Mouse (Mus musculus) liver, embryonic 13.5 days (tissue): ENCODE measurements around the gene Slc9a8. TPM values are rescaled to one million over a fixed set of nuclear protein-coding genes. Genes with fewer than 3 reads are reported as not detected.
A peak's percentile ranks its signal among the peaks of the same experiment; 100 is the strongest.

ENCODE experiments used
- ATAC-seq: fragments of 200-750 bp; cut with Nextera tagmentation; 2 replicates; pipeline ENCODE4 v1.8.0; 2017; ENCODE audit warnings: low read depth, mild to moderate bottlenecking, moderate number of reproducible peaks, moderate library complexity
- DNase-seq: peaks from one replicate; pipeline ENCODE4 v3.0.0; 2022
- H3K27ac ChIP-seq: fragments of 300-500 bp; sonication (generic); 2 replicates; pipeline ENCODE4 v1.5.1; 2015; ENCODE audit warnings: moderate library complexity, mild to moderate bottlenecking, inconsistent platforms
- H3K27me3 ChIP-seq: fragments of 300-500 bp; sonication (generic); 2 replicates; pipeline ENCODE4 v1.6.1; 2015; ENCODE audit warnings: mild to moderate bottlenecking, inconsistent platforms
- H3K36me3 ChIP-seq: fragments of 300-500 bp; sonication (generic); 2 replicates; pipeline ENCODE4 v1.6.1; 2015; ENCODE audit warnings: mild to moderate bottlenecking, inconsistent platforms
- H3K4me1 ChIP-seq: fragments of 300-500 bp; sonication (generic); replicated peaks from 2 replicates; pipeline ENCODE4 v1.6.1; 2015; ENCODE audit warnings: inconsistent platforms
- H3K4me2 ChIP-seq: fragments of 300-500 bp; sonication (generic); 2 replicates; pipeline ENCODE4 v1.6.1; 2015; ENCODE audit warnings: inconsistent platforms, mild to moderate bottlenecking, moderate library complexity
- H3K4me3 ChIP-seq: fragments of 300-500 bp; sonication (generic); replicated peaks from 2 replicates; pipeline ENCODE4 v1.5.1; 2015; ENCODE audit warnings: mild to moderate bottlenecking, inconsistent platforms
- H3K9ac ChIP-seq: fragments of 300-500 bp; sonication (generic); 2 replicates; pipeline ENCODE4 v1.6.1; 2015; ENCODE audit warnings: mild to moderate bottlenecking, inconsistent platforms
- H3K9me3 ChIP-seq: fragments of 300-500 bp; sonication (generic); replicated peaks from 2 replicates; pipeline ENCODE4 v1.6.1; 2016; ENCODE audit warnings: inconsistent platforms
- WGBS: fragments of 180-500 bp; shearing (Covaris S2); methylation state at CpG from one replicate; pipeline ENCODE4 v1.1.7; 2015; ENCODE audit not compliant: insufficient replicate concordance; 5-methylcytosine and 5-hydroxymethylcytosine counted together
- polyA plus RNA-seq: library from polyadenylated mRNA; unstranded; fragments of >200 nt; fragmentation: Nextera tagmentation; extraction: Ambion mirVana; gene quantifications from 2 replicates; pipeline ENCODE4 v1.2.1, GENCODE M21; 2015

Gene Slc9a8
- polyA plus RNA-seq, 1 experiment from 2014 or later: 12.0 TPM

GRCm38 (mm10) chr2:167415970-167416563, 5.4 kb upstream of the Slc9a8 start:
- DNase-seq: no peak

GRCm38 (mm10) chr2:167417048-167417447, 4.5 kb upstream of the Slc9a8 start:
- Histone ChIP-seq H3K9ac (no peak overlapping the region), H3K4me2 (no peak overlapping the region), H3K4me1 (peaks cover 28% of the 10 kb centered on the region), H3K4me3 (no peak overlapping the region), H3K36me3 (no peaks in the 10 kb centered on the region), H3K9me3 (no peaks in the 10 kb centered on the region), H3K27ac (no peak overlapping the region), H3K27me3 (no peaks in the 10 kb centered on the region)
- WGBS: 72% methylated on average over 3 of the region's 3 CpGs
- DNase-seq (no peak), ATAC-seq (no peak)

More at GRCm38 (mm10) chr2:167415970-167416563, 5.4 kb upstream of the Slc9a8 start:
- H3K9me3 ChIP-seq: no peaks in the 10 kb centered on the region
- H3K4me2 ChIP-seq: no peak overlapping the region
- peak; percentile 32 for ATAC-seq
- 71% methylated on average over 9 of the region's 9 CpGs for WGBS
- H3K27ac ChIP-seq: no peak overlapping the region
- H3K4me1 ChIP-seq: peaks cover 27% of the 10 kb centered on the region
- no peak overlapping the region for H3K4me3 ChIP-seq
- no peak overlapping the region for H3K9ac ChIP-seq
- H3K36me3 ChIP-seq: no peaks in the 10 kb centered on the region
- no peaks in the 10 kb centered on the region for H3K27me3 ChIP-seq

GRCm38 (mm10) chr2:167417694-167418093, 3.8 kb upstream of the Slc9a8 start:
- H3K36me3 ChIP-seq: no peaks in the 10 kb centered on the region
- no peak overlapping the region for H3K4me2 ChIP-seq
- no peaks in the 10 kb centered on the region for H3K27me3 ChIP-seq
- no peak for ATAC-seq
- peak; percentile 44 for DNase-seq
- H3K27ac ChIP-seq: no peak overlapping the region
- H3K4me1 ChIP-seq: peaks cover 35% of the 10 kb centered on the region
- H3K9ac ChIP-seq: no peak overlapping the region
- 20% methylated on average over 4 of the region's 4 CpGs for WGBS
- H3K9me3 ChIP-seq: no peaks in the 10 kb centered on the region
- no peak overlapping the region for H3K4me3 ChIP-seq

GRCm38 (mm10) chr2:167419204-167419603, 2.3 kb upstream of the Slc9a8 start:
- Histone ChIP-seq H3K9ac (no peak overlapping the region), H3K27me3 (no peaks in the 10 kb centered on the region), H3K4me2 (no peak overlapping the region), H3K36me3 (peaks cover 11% of the 10 kb centered on the region), H3K4me3 (no peak overlapping the region), H3K27ac (peak overlapping the region; percentile 98; the same call in 1 of the 2 replicates), H3K9me3 (no peaks in the 10 kb centered on the region), H3K4me1 (peaks cover 50% of the 10 kb centered on the region)
- 10% methylated on average over 1 of the region's 1 CpGs for WGBS
- DNase-seq (peak; percentile 78), ATAC-seq (no peak)

GRCm38 (mm10) chr2:167420811-167421241, 686 bp upstream of the Slc9a8 start:
- Histone ChIP-seq H3K27ac (peak overlapping the region; percentile 98), H3K27me3 (no peaks in the 10 kb centered on the region), H3K4me2 (peak overlapping the region; percentile 73), H3K9me3 (no peaks in the 10 kb centered on the region), H3K36me3 (peaks cover 27% of the 10 kb centered on the region), H3K4me1 (peaks cover 66% of the 10 kb centered on the region), H3K4me3 (peak overlapping the region; percentile 92), H3K9ac (peak overlapping the region; percentile 97)
- DNase-seq: no peak
- peak; percentile 3; the same call in 1 of the 2 replicates for ATAC-seq
- WGBS: 3% methylated on average over 10 of the region's 10 CpGs

GRCm38 (mm10) chr2:167422150-167422470, 598 bp downstream of the Slc9a8 start:
- ATAC-seq (no peak), DNase-seq (no peak)
- Histone ChIP-seq H3K27ac (peak overlapping the region; percentile 98), H3K4me3 (peak overlapping the region; percentile 92), H3K4me2 (peak overlapping the region; percentile 73), H3K9ac (peak overlapping the region; percentile 97), H3K4me1 (peaks cover 71% of the 10 kb centered on the region), H3K27me3 (no peaks in the 10 kb centered on the region), H3K9me3 (no peaks in the 10 kb centered on the region), H3K36me3 (peaks cover 40% of the 10 kb centered on the region)
- WGBS: 5% methylated on average over 11 of the region's 11 CpGs

- Histone ChIP-seq H3K9me3 (no peaks in the 10 kb centered on the region), H3K27ac (peak overlapping the region; percentile 98), H3K36me3 (peaks cover 50% of the 10 kb centered on the region), H3K4me2 (peak overlapping the region; percentile 73), H3K4me1 (peaks cover 78% of the 10 kb centered on the region), H3K27me3 (no peaks in the 10 kb centered on the region), H3K9ac (peak overlapping the region; percentile 97), H3K4me3 (peak overlapping the region; percentile 92)
- no peak for ATAC-seq
- no peak for DNase-seq
- 79% methylated on average over 5 of the region's 5 CpGs for WGBS
These were observed 1.6 kb downstream of the Slc9a8 start for GRCm38 (mm10) chr2:167423031-167423611.

- ATAC-seq (no peak), DNase-seq (no peak)
- Histone ChIP-seq H3K9ac (peak overlapping the region; percentile 97), H3K4me2 (peak overlapping the region; percentile 73), H3K9me3 (no peaks in the 10 kb centered on the region), H3K27me3 (no peaks in the 10 kb centered on the region), H3K4me3 (no peak overlapping the region), H3K27ac (peak overlapping the region; percentile 98), H3K4me1 (peaks cover 81% of the 10 kb centered on the region), H3K36me3 (peaks cover 55% of the 10 kb centered on the region)
- 64% methylated on average over 9 of the region's 9 CpGs for WGBS
These were observed 2.5 kb downstream of the Slc9a8 start for GRCm38 (mm10) chr2:167424040-167424439.

GRCm38 (mm10) chr2:167424516-167424915, 3.0 kb downstream of the Slc9a8 start:
- H3K27me3 ChIP-seq: no peaks in the 10 kb centered on the region
- peaks cover 59% of the 10 kb centered on the region for H3K36me3 ChIP-seq
- peak overlapping the region; percentile 98 for H3K27ac ChIP-seq
- H3K4me3 ChIP-seq: no peak overlapping the region
- H3K4me2 ChIP-seq: peak overlapping the region; percentile 73; the same call in 1 of the 2 replicates
- ATAC-seq (no peak), DNase-seq (no peak)
- H3K4me1 ChIP-seq: peaks cover 83% of the 10 kb centered on the region
- H3K9me3 ChIP-seq: no peaks in the 10 kb centered on the region
- peak overlapping the region; percentile 97 for H3K9ac ChIP-seq
- WGBS: 82% methylated on average over 3 of the region's 3 CpGs

GRCm38 (mm10) chr2:167425407-167425806, 3.9 kb downstream of the Slc9a8 start:
- no peak overlapping the region for H3K4me2 ChIP-seq
- peak overlapping the region; percentile 31; the same call in 1 of the 2 replicates for H3K9ac ChIP-seq
- no peaks in the 10 kb centered on the region for H3K9me3 ChIP-seq
- no peaks in the 10 kb centered on the region for H3K27me3 ChIP-seq
- no peak overlapping the region for H3K4me3 ChIP-seq
- peaks cover 83% of the 10 kb centered on the region for H3K4me1 ChIP-seq
- H3K36me3 ChIP-seq: peaks cover 61% of the 10 kb centered on the region
- DNase-seq: no peak
- ATAC-seq: no peak
- 63% methylated on average over 6 of the region's 6 CpGs for WGBS
- H3K27ac ChIP-seq: peak overlapping the region; percentile 98

GRCm38 (mm10) chr2:167429596-167429995, 8.1 kb downstream of the Slc9a8 start:
- Histone ChIP-seq H3K4me3 (no peak overlapping the region), H3K4me1 (peaks cover 69% of the 10 kb centered on the region), H3K27ac (peak overlapping the region; percentile 95), H3K4me2 (no peak overlapping the region), H3K36me3 (peaks cover 76% of the 10 kb centered on the region), H3K9ac (no peak overlapping the region), H3K27me3 (no peaks in the 10 kb centered on the region), H3K9me3 (no peaks in the 10 kb centered on the region)
- DNase-seq: no peak
- no peak for ATAC-seq
- 85% methylated on average over 5 of the region's 5 CpGs for WGBS
